Mouse (Mus musculus): ENCODE data around the gene Apbb1.

The Apbb1 gene

GRCm38 (mm10) chr7:105570756-105571155 is 10.7 kb downstream of the Apbb1 start:
- in situ Hi-C loops (cut with MboI, MseI) = no loop called here

DNA sequence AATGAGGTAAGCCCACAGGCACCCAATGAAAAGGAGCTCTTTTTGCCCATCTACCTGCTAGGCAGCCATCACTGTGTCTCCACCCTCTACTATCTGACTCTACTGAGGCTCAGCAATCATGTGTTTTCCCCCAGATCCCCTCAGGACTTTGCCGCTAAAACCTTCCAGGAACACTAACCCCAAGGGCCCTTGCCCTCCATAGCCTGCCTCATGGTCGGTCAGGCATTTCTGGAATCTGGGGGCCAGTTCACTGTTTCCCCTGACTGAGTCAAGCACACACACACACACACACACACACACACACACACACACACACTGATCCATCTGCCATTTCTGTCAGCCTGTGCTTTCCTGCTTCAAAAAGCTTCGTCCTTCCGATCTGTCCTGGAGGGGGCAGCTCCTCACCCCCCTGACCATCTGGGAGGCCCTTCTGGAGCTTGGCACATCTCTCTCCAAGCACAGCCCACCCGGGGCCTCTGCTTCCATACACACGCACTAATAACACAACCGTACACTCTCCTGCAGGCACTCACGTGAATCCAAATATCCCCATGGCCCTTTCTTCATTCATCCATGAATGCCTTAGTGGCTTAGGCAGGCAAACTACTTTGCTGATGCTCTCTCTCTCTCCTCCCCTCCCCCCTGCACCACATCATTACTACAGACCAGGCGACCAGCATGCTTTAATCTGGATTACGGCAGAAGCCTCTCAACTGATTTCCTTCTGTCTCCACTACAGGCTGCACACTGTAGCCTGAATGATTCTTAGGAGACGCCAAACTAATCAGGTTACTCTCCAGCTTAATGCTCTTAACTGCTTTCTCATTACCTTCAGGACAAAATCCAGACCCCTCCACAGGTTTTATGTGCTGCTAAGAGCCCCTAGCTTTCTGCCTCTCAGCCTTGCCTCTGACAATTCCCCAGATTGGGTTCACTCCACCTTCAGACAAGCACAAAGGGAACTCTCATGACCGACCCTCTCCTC is 11.6 kb downstream of the Apbb1 start:
- in situ Hi-C loops (cut with MboI, MseI) = loop anchor here (5.0 kb wide), 1 partner anchor 62 kb away; the partner anchor contains the start of gene Trim3

- in situ Hi-C loops (cut with MboI, MseI) = loop anchor here (5.0 kb wide), 1 partner anchor 63 kb away; the partner anchor contains the start of gene Trim3
Measured at GRCm38 (mm10) chr7:105568988-105569471, 12.4 kb downstream of the Apbb1 start.

- in situ Hi-C loops (cut with MboI, MseI) = loop anchor here (5.0 kb wide), 1 partner anchor 64 kb away; the partner anchor contains the start of gene Trim3
Measured at GRCm38 (mm10) chr7:105568583-105568982, 12.9 kb downstream of the Apbb1 start.

DNA sequence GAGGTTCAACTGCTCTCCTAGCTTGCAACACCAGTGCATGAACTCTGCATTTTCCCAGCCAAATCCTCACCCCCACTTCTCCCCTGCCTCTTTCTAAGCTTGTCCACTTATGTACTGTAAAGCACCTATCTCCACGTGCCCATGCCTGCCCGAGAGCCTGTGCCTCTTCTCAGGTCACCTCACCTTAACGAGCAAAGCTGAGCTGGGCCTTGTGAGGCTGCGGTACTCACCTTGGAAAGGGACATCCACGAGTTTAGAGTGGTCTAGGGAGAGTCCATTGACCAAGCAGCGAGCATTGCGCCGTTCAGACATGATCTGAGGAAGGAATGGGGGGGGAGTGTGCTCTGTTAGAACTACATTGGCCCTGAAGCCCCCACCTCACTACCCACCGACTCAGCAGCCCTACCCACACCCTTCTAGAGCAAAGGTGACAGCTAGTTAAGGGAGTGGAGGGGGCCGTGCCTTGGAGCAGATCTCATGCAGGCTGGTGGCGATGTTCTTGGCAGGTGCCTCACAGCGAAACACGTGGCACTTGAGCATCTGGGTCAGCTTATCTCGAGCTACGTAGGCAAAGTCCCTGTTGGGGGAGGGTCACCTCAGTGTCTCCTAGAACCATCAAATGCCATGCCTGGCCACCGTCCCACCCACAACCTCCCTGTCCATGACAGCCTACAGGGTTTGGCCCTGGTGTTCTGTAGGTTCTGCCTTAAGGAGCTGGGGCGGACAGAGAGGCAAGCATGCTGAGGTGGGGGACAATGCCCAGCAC is 16.2 kb downstream of the Apbb1 start:
- in situ Hi-C loops (cut with MboI, MseI) = loop anchor here (5.0 kb wide), 1 partner anchor 67 kb away; the partner anchor contains the start of gene Trim3

DNA sequence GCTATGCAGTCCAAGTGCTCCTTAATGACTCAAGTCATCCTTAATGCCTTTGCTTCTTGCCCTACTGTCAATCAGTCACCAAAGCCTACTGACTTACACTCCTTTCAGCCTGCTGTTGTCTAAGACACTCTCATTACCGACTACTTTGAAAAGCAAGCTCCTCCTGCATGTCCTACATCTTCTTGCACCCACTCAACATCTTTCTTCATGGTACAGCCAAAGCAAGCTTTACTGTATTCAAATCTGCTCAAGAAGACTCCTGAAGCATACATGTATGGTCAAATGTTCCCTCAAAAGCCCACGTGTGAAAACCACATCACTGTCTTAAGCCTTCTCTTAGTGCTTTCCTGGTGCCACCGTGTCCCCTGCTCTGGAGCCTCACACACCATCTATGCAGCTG is 18.1 kb downstream of the Apbb1 start:
- in situ Hi-C loops (cut with MboI, MseI) = no loop called here

- in situ Hi-C loops (cut with MboI, MseI) = no loop called here
Measured at GRCm38 (mm10) chr7:105562317-105562716, 19.1 kb downstream of the Apbb1 start.

GRCm38 (mm10) chr7:105559016-105559415 is 22.4 kb downstream of the Apbb1 start:
- in situ Hi-C loops (cut with MboI, MseI) = no loop called here

- in situ Hi-C loops (cut with MboI, MseI) = no loop called here
Measured at GRCm38 (mm10) chr7:105557671-105558070, 23.8 kb downstream of the Apbb1 start.

- in situ Hi-C loops (cut with MboI, MseI) = no loop called here
Measured at GRCm38 (mm10) chr7:105556406-105556805, 25.0 kb downstream of the Apbb1 start.

- in situ Hi-C loops (cut with MboI, MseI) = no loop called here
Measured at GRCm38 (mm10) chr7:105555571-105555970, 25.9 kb downstream of the Apbb1 start.

- in situ Hi-C loops (cut with MboI, MseI) = no loop called here
Measured at GRCm38 (mm10) chr7:105554212-105554942, 27.1 kb downstream of the Apbb1 start, which contains the start of gene Smpd1. Smpd1 (plus strand) TSS chr7:105554360.

DNA sequence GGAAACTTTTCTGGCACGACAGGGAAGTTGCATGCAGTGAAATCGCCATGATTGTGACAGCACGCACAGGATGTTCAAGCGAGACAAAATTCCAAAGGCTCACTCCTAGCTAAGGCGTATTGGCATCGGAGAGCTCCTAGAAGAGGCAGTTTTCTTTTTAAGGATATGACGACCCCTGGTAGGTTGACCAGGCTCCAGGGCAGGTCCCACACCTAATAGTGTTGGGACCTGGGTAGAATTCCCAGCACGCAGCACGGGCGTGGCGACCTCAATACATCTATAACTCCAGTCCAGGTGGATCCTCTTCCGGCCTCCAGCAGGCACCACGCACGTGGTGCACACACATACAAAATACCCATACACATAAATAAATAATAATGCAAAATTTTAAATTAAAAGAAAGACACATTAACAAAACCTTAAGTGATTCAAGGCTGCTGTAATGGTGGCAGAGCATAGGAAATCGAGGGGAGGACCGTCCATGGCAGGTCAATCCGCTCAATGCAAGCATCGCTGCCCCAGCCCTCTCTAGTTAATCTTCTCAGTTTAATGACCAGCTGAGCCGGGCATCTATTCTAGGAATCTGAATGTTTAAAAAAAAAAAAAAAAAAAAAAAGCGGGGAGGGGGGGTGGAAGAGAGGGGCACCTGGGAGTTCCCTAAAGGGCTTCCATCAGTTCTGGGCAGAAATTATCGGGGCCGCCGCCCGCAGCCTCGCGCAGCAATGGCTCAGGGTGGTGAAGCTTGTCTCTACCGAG is 27.8 kb downstream of the Apbb1 start:
- in situ Hi-C loops (cut with MboI, MseI) = no loop called here

DNA sequence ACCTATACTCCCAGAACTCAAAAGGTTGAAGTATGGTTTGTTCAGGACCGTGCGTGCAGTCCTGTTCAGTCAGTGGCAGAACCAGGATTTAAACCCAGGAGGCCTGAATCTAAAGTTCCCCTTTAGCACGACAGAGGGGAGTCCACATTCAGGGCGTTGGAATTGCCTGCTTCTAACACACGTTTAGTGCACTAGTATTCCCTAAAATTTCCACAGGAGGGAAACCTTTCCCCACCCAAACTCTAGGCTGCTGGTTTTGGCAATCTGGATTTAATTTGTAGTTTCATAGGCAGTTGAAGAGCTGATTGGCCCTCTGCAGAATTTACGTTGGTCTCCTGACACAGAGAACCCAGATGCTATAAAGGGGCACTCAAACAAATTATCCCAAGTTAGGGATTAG is 32.4 kb downstream of the Apbb1 start:
- in situ Hi-C loops (cut with MboI, MseI) = no loop called here

- in situ Hi-C loops (cut with MboI, MseI) = no loop called here
Measured at GRCm38 (mm10) chr7:105547970-105548369, 33.5 kb downstream of the Apbb1 start.

DNA sequence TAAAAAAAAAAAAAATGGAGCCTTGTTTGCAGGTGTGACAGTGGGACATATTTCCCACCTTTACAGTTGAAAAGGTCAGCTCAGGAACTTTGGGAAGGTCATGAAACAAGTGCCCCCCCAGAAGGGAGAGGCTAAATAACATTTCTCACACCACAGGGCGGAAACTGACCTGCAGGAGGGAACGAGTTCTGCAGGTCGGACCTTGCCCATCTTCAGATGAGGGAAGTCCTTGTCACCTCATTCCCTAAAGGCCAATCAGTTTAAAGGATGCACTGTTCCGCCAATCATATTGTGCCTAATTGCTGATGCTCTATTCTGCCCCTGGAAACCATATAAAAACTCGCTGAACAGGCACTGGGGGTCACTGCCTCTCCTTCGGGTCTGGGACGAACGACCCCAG is 35.5 kb downstream of the Apbb1 start:
- in situ Hi-C loops (cut with MboI, MseI) = no loop called here

DNA sequence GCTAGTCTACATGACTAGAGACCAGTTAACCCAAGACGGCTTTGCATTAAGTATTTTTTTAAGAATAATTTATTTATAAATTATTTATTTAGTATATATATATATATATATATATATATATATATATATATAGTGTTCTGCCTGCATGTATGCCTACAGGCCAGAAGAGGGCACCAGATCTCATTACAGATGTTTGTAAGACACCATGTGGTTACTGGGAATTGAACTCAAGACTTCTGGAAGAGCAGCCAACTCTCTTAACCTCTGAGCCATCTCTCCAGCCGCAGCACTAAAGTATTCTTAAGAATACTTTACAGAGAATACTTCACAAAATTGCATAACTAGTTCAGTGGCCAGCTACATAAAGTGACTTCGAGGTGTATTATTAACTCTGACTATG is 47.3 kb downstream of the Apbb1 start:
- in situ Hi-C loops (cut with MboI, MseI) = loop anchor here (5.0 kb wide), 1 partner anchor 68 kb away; the partner anchor contains the start of gene Hpx

DNA sequence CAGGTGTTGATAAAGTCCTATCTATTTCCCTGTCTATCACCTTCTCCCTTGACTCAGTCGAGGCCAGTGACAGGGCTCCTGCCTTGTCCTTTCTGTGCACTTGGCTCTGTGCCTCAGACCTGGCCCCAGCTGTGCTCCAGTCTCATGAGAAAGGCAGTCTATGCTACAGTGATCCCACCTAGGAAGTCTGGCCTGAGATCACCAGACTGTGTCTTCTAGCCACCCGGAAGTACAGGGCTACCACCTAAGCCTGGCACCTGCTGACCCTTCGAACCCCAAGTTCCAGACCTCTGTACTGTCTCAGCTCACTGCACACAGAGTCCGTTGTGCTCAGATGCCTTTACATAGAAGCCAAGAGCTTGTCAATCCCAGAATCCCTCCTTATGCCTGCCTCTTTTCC is 53.4 kb downstream of the Apbb1 start:
- in situ Hi-C loops (cut with MboI, MseI) = loop anchor here (5.0 kb wide), 1 partner anchor 116 kb away; no protein-coding TSS in a partner anchor

GRCm38 (mm10) chr7:105527306-105527937 is 54.0 kb downstream of the Apbb1 start:
- in situ Hi-C loops (cut with MboI, MseI) = loop anchor here (5.0 kb wide), 1 partner anchor 115 kb away; no protein-coding TSS in a partner anchor

- in situ Hi-C loops (cut with MboI, MseI) = loop anchor here (25.0 kb wide), 1 partner anchor 262 kb away; no protein-coding TSS in a partner anchor
Measured at GRCm38 (mm10) chr7:105524222-105524621, 57.2 kb downstream of the Apbb1 start.
